Mouse (Mus musculus) neural tube, embryonic 14.5 days (tissue): ENCODE measurements around the gene Raf1. TPM values are rescaled to one million over a fixed set of nuclear protein-coding genes. Genes with fewer than 3 reads are reported as not detected.

Source experiments
- polyA plus RNA-seq: library from polyadenylated mRNA; unstranded; fragments of >200 nt; fragmentation: Nextera tagmentation; extraction: Ambion mirVana; gene quantifications from 2 replicates; pipeline ENCODE4 v1.2.1, GENCODE M21; 2014

The Raf1 gene
- polyA plus RNA-seq, 1 experiment from 2014 or later, result 168 TPM

Other genes starting within 250 kb of the Raf1 start
- gene Tsen2, start 132.0 kb downstream of the Raf1 start, polyA plus RNA-seq, result 39.3 and 40.4 TPM in 2 replicates
- 0.45 and 0.63 TPM in 2 replicates for gene Mkrn2os, start 84.1 kb downstream of the Raf1 start, polyA plus RNA-seq
- gene Mkrn2, start 74.7 kb downstream of the Raf1 start, polyA plus RNA-seq, result 42.4 and 43.9 TPM in 2 replicates
- 1.1 and 1.2 TPM in 2 replicates for gene Tmem40, start 85.8 kb upstream of the Raf1 start, polyA plus RNA-seq
- gene Cand2, start 97.9 kb upstream of the Raf1 start, polyA plus RNA-seq, result 8.3 and 10.8 TPM in 2 replicates
- gene Rpl32, start 132.1 kb upstream of the Raf1 start, polyA plus RNA-seq, result 1,065 and 1,071 TPM in 2 replicates
- gene Efcab12, start 161.8 kb upstream of the Raf1 start, polyA plus RNA-seq, result 3.0 and 3.1 TPM in 2 replicates
- gene Mbd4, start 176.7 kb upstream of the Raf1 start, polyA plus RNA-seq, result 8.4 and 10.8 TPM in 2 replicates
- 27.8 and 28.3 TPM in 2 replicates for gene Ift122, start 176.8 kb upstream of the Raf1 start, polyA plus RNA-seq